Comparison of ENCODE assay signal across 8 mouse cellular contexts in genomic region chr4:124217206-124217605, GRCm38 (mm10).
DNase-seq lines count a peak whose midpoint lies in the region; ATAC-seq lines count a peak whose summit lies in the region.
"Had no signal": no experiment of that assay in that cellular context is flagged by ENCODE, and none has a peak within 500 bp of the region (broad histone marks: within the 10 kb centered on the region; RNA-seq: fewer than 3 reads in every experiment).

No protein-coding gene starts in this region.

- H3K4me3 ChIP-seq in kidney, embryonic 15.5 days (replicated peaks): no peak overlapping the region
- H3K4me3 ChIP-seq: liver, embryonic 15.5 days had no signal

- DNase-seq in left cerebral cortex, postnatal 25 days (ENCODE audit: low spot score in 2 of 2): peak; percentile 19 to 21
- DNase-seq in left cerebral cortex, postnatal 36 days (ENCODE audit: low spot score in 2 of 2): no peak
- DNase-seq in adrenal gland, postnatal 25 days: peak; percentile 69
- peak; percentile 40 for DNase-seq in gastrocnemius, postnatal 25 days
- peak; percentile 88 for DNase-seq in lung, postnatal 36 days
- DNase-seq in B cell, adult 2 months: no peak

- ATAC-seq in kidney, embryonic 15.5 days (replicated peaks; ENCODE audit: low FRiP score): no peak

- peak overlapping the region; percentile 24; the same call in 1 of the 2 replicates for H3K27ac ChIP-seq in kidney, embryonic 15.5 days
- H3K27ac ChIP-seq: liver, embryonic 15.5 days had no signal

- peaks cover 39% of the 10 kb centered on the region for H3K27me3 ChIP-seq in kidney, embryonic 15.5 days
- H3K27me3 ChIP-seq: liver, embryonic 15.5 days had no signal

- no peaks in the 10 kb centered on the region for H3K9me3 ChIP-seq in kidney, embryonic 15.5 days (replicated peaks)
- H3K9me3 ChIP-seq: liver, embryonic 15.5 days had no signal

- H3K4me1 ChIP-seq in kidney, embryonic 15.5 days: peaks cover 8% of the 10 kb centered on the region
- H3K4me1 ChIP-seq: liver, embryonic 15.5 days had no signal

- no peak overlapping the region for H3K9ac ChIP-seq in kidney, embryonic 15.5 days
- H3K9ac ChIP-seq: liver, embryonic 15.5 days had no signal

- intact Hi-C loops in left cerebral cortex, postnatal 25 days (cut with DNase I): no loop called here
- intact Hi-C loops in left cerebral cortex, postnatal 36 days (cut with DNase I): no loop called here

- H3K4me2 ChIP-seq in kidney, embryonic 15.5 days: peak overlapping the region; percentile 19; the same call in 1 of the 2 replicates
- H3K4me2 ChIP-seq: liver, embryonic 15.5 days had no signal

- 46% methylated on average over 10 of the region's 10 CpGs for WGBS in kidney, embryonic 15.5 days

- H3K36me3 ChIP-seq in kidney, embryonic 15.5 days: no peaks in the 10 kb centered on the region
- H3K36me3 ChIP-seq: liver, embryonic 15.5 days had no signal

Comparison
In these comparisons a context has a peak if more than half of its experiments do, and no peak if none do; other contexts are left out.
1. DNase-seq: peak in left cerebral cortex, postnatal 25 days (2 of 2), adrenal gland, postnatal 25 days (single experiment), gastrocnemius, postnatal 25 days (single experiment) and lung, postnatal 36 days (single experiment); none in left cerebral cortex, postnatal 36 days (0 of 2) and B cell, adult 2 months (0 of 2).